In the genomic region with DNA sequence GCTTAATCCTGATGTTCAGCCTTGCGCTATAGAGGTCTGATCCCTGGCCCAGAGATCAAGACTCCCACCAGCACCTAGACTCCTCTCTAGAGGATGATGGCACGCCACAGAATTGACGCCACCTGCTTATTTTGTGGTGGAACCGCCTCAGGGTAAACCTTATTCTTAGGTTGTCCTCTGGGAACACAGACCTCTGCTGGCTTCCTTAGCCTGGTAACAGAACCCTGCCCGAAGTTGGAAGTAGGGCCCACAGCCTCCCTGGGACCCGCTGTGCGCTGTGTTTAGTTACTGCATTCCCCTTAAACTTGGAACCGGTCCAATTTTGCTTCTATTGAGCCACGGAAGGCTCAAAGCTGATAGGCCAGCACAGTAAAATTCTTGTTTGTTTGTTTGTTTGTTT, we compare ENCODE assay signal across 9 mouse cellular contexts. TPM values are rescaled to one million over a fixed set of nuclear protein-coding genes. Genes with fewer than 3 reads are reported as not detected.
DNase-seq lines count a peak whose midpoint lies in the region; ATAC-seq and TF ChIP-seq lines count a peak whose summit lies in the region.
"Had no signal": no experiment of that assay in that cellular context is flagged by ENCODE, and none has a peak within 500 bp of the region (broad histone marks: within the 10 kb centered on the region; RNA-seq: fewer than 3 reads in every experiment).

No protein-coding gene starts in this region.

- peak overlapping the region; percentile 83; the same call in 1 of the 2 replicates for H3K4me2 ChIP-seq in lung, embryonic 15.5 days
- H3K4me2 ChIP-seq in hindbrain, embryonic 13.5 days = peak overlapping the region; percentile 83; the same call in 1 of the 2 replicates

- H3K9me3 ChIP-seq in lung, embryonic 15.5 days = no peaks in the 10 kb centered on the region
- H3K9me3 ChIP-seq in hindbrain, embryonic 13.5 days = no peaks in the 10 kb centered on the region

- TF ChIP-seq CTCF in left cerebral cortex, adult 2 months (IDR thresholded peaks at IDR 0.05) = no peak

- H3K4me1 ChIP-seq in lung, embryonic 15.5 days = peaks cover 24% of the 10 kb centered on the region
- H3K4me1 ChIP-seq in hindbrain, embryonic 13.5 days (replicated peaks) = peaks cover 38% of the 10 kb centered on the region

- intact Hi-C loops in left cerebral cortex, adult 2 months (cut with DNase I) = no loop called here

- H3K27ac ChIP-seq in lung, embryonic 15.5 days = no peak overlapping the region
- H3K27ac ChIP-seq in hindbrain, embryonic 13.5 days = no peak overlapping the region
- H3K27ac ChIP-seq in left cerebral cortex, adult 2 months = no peak overlapping the region

- 14% methylated on average over 9 of the region's 9 CpGs for WGBS in lung, embryonic 15.5 days
- WGBS in hindbrain, embryonic 13.5 days = 3% methylated on average over 9 of the region's 9 CpGs

- peak overlapping the region; percentile 42 for H3K4me3 ChIP-seq in lung, embryonic 15.5 days
- peak overlapping the region; percentile 19; the same call in 1 of the 2 replicates for H3K4me3 ChIP-seq in hindbrain, embryonic 13.5 days
- no peak overlapping the region for H3K4me3 ChIP-seq in left cerebral cortex, adult 2 months

- no peak for ATAC-seq in lung, embryonic 15.5 days (ENCODE audit: borderline replicate concordance, extremely low read depth, low FRiP score, low TSS enrichment)
- no peak for ATAC-seq in hindbrain, embryonic 13.5 days (ENCODE audit: low FRiP score)
- ATAC-seq: liver, postnatal 0 days had no signal

- peaks cover 62% of the 10 kb centered on the region for H3K27me3 ChIP-seq in lung, embryonic 15.5 days
- H3K27me3 ChIP-seq in hindbrain, embryonic 13.5 days = peaks cover 83% of the 10 kb centered on the region

- H3K9ac ChIP-seq in lung, embryonic 15.5 days = no peak overlapping the region
- no peak overlapping the region for H3K9ac ChIP-seq in hindbrain, embryonic 13.5 days
- H3K9ac ChIP-seq: liver, postnatal 0 days had no signal

- DNase-seq in lung, postnatal 25 days (ENCODE audit: low spot score) = no peak
- peak; percentile 66 for DNase-seq in embryo, embryonic 10.5 days (ENCODE audit: low spot score)
- peak; percentile 53 for DNase-seq in retina, embryonic 14.5 days (ENCODE audit: low spot score)
- no peak for DNase-seq in left cerebral cortex, adult 2 months (ENCODE audit: extremely low spot score in 1 of 2, low spot score in 2 of 2)
- no peak for DNase-seq in layer of hippocampus, adult 18-20 months (ENCODE audit: low spot score in 2 of 2)
- DNase-seq: liver, postnatal 0 days; right cerebral cortex, adult 18-20 months had no signal

- H3K36me3 ChIP-seq in lung, embryonic 15.5 days = no peaks in the 10 kb centered on the region
- no peaks in the 10 kb centered on the region for H3K36me3 ChIP-seq in hindbrain, embryonic 13.5 days

RNA-seq across cellular contexts. Expression of a gene that starts 2.3 kb away (rescaled TPM):
- 3.5 and 4.3 TPM in 2 replicates for polyA plus RNA-seq in lung, embryonic 15.5 days (2015; fragmentation: Nextera tagmentation; extraction: Ambion mirVana)
- 9.3 and 10.6 TPM in 2 replicates for polyA plus RNA-seq in hindbrain, embryonic 13.5 days (2015; fragmentation: Nextera tagmentation; extraction: Ambion mirVana)
- 1 to 10 TPM; 3.6 to 4.1 TPM for total RNA-seq in left cerebral cortex, adult 2 months (2021)
- total RNA-seq in layer of hippocampus, adult 18-20 months (2021) = 1 to 10 TPM; 2.7 to 3.3 TPM

Comparison
In these comparisons a context has a peak if more than half of its experiments do, and no peak if none do; other contexts are left out.
1. DNase-seq: peak in embryo, embryonic 10.5 days (single experiment) and retina, embryonic 14.5 days (single experiment); none in lung, postnatal 25 days (single experiment), left cerebral cortex, adult 2 months (0 of 2) and layer of hippocampus, adult 18-20 months (0 of 2).